Mouse (Mus musculus) neural tube, embryonic 11.5 days (tissue): ENCODE results near the gene Nrg3. TPM values are rescaled to one million over a fixed set of nuclear protein-coding genes. Genes with fewer than 3 reads are reported as not detected.

Experiments
- ATAC-seq: fragments of 200-750 bp; cut with Nextera tagmentation; 2 replicates; pipeline ENCODE4 v1.8.0; 2017; ENCODE audit warnings: moderate number of reproducible peaks, mild to moderate bottlenecking, moderate TSS enrichment, moderate library complexity; ENCODE audit not compliant: insufficient read depth, low FRiP score, low TSS enrichment
- DNase-seq: peaks from one replicate; pipeline ENCODE4 v3.0.0-alpha.2; 2015; ENCODE audit warnings: low spot score
- H3K27ac ChIP-seq: fragments of 300-500 bp; sonication (generic); 2 replicates; pipeline ENCODE4 v1.5.1; 2014; ENCODE audit warnings: low read depth, mild to moderate bottlenecking, low read length
- H3K27me3 ChIP-seq: fragments of 300-500 bp; sonication (generic); 2 replicates; pipeline ENCODE4 v1.6.1; 2014; ENCODE audit warnings: mild to moderate bottlenecking, low read length, mixed read lengths; ENCODE audit not compliant: control insufficient read depth, insufficient read depth
- H3K36me3 ChIP-seq: fragments of 300-500 bp; sonication (generic); 2 replicates; pipeline ENCODE4 v1.6.1; 2014; ENCODE audit warnings: mild to moderate bottlenecking, low read length, moderate library complexity, mixed read lengths; ENCODE audit not compliant: control insufficient read depth, insufficient read depth
- H3K4me1 ChIP-seq: fragments of 300-500 bp; sonication (generic); 2 replicates; pipeline ENCODE4 v1.6.1; 2014; ENCODE audit warnings: low read length, mixed read lengths; ENCODE audit not compliant: control insufficient read depth, insufficient read depth
- H3K4me2 ChIP-seq: fragments of 300-500 bp; sonication (generic); 2 replicates; pipeline ENCODE4 v1.6.1; 2014; ENCODE audit warnings: low read depth, mild to moderate bottlenecking, moderate library complexity
- H3K4me3 ChIP-seq: fragments of 300-500 bp; sonication (generic); 2 replicates; pipeline ENCODE4 v1.5.1; 2014; ENCODE audit warnings: low read depth, low read length
- H3K9ac ChIP-seq: fragments of 300-500 bp; sonication (generic); 2 replicates; pipeline ENCODE4 v1.6.1; 2014; ENCODE audit warnings: mild to moderate bottlenecking, low read length
- H3K9me3 ChIP-seq: fragments of 300-500 bp; sonication (generic); 2 replicates; pipeline ENCODE4 v1.6.1; 2016; ENCODE audit warnings: low read length; ENCODE audit not compliant: control insufficient read depth
- WGBS: fragments of 180-500 bp; shearing (Covaris S2); extraction: QIAGEN DNeasy Blood & Tissue Kit; methylation state at CpG from one replicate; pipeline ENCODE4 v1.1.7; 2014; 5-methylcytosine and 5-hydroxymethylcytosine counted together
- polyA plus RNA-seq: library from polyadenylated mRNA; unstranded; fragments of >200 nt; fragmentation: Nextera tagmentation; extraction: Ambion mirVana; gene quantifications from 2 replicates; pipeline ENCODE4 v1.2.1, GENCODE M21; 2014

The Nrg3 gene
- polyA plus RNA-seq, 1 experiment from 2014 or later, result 1.6 TPM

GRCm38 (mm10) chr14:39413270-39413669, 59.6 kb downstream of the Nrg3 start:
- Histone ChIP-seq H3K36me3 (no peaks in the 10 kb centered on the region), H3K27me3 (no peaks in the 10 kb centered on the region), H3K9me3 (no peaks in the 10 kb centered on the region), H3K4me1 (no peaks in the 10 kb centered on the region), H3K4me3 (no peak overlapping the region), H3K4me2 (no peak overlapping the region), H3K9ac (no peak overlapping the region), H3K27ac (no peak overlapping the region)
- ATAC-seq (no peak), DNase-seq (no peak)
- 47% methylated on average over 9 of the region's 9 CpGs for WGBS

GRCm38 (mm10) chr14:39386845-39387244, 86.0 kb downstream of the Nrg3 start:
- Histone ChIP-seq H3K36me3 (no peaks in the 10 kb centered on the region), H3K9me3 (no peaks in the 10 kb centered on the region), H3K27ac (no peak overlapping the region), H3K4me1 (no peaks in the 10 kb centered on the region), H3K9ac (no peak overlapping the region), H3K4me2 (no peak overlapping the region), H3K27me3 (no peaks in the 10 kb centered on the region), H3K4me3 (no peak overlapping the region)
- DNase-seq (no peak), ATAC-seq (no peak)

- H3K9ac ChIP-seq, result no peak overlapping the region
- ATAC-seq, result no peak
- no peaks in the 10 kb centered on the region for H3K4me1 ChIP-seq
- no peak overlapping the region for H3K4me3 ChIP-seq
- no peaks in the 10 kb centered on the region for H3K27me3 ChIP-seq
- H3K36me3 ChIP-seq, result no peaks in the 10 kb centered on the region
- H3K27ac ChIP-seq, result no peak overlapping the region
- no peak overlapping the region for H3K4me2 ChIP-seq
- no peaks in the 10 kb centered on the region for H3K9me3 ChIP-seq
- DNase-seq, result no peak
Observed at GRCm38 (mm10) chr14:39381321-39381720, 91.6 kb downstream of the Nrg3 start.

- no peaks in the 10 kb centered on the region for H3K9me3 ChIP-seq
- WGBS, result 85% methylated on average over 1 of the region's 1 CpGs
- no peaks in the 10 kb centered on the region for H3K27me3 ChIP-seq
- H3K36me3 ChIP-seq, result no peaks in the 10 kb centered on the region
- no peak overlapping the region for H3K4me2 ChIP-seq
- no peak overlapping the region for H3K27ac ChIP-seq
- no peaks in the 10 kb centered on the region for H3K4me1 ChIP-seq
- H3K4me3 ChIP-seq, result no peak overlapping the region
- no peak for ATAC-seq
- no peak overlapping the region for H3K9ac ChIP-seq
- DNase-seq, result no peak
Observed at GRCm38 (mm10) chr14:39373220-39373619, 99.7 kb downstream of the Nrg3 start.

- Histone ChIP-seq H3K4me1 (no peaks in the 10 kb centered on the region), H3K27ac (no peak overlapping the region), H3K9me3 (no peaks in the 10 kb centered on the region), H3K4me3 (no peak overlapping the region), H3K9ac (no peak overlapping the region), H3K4me2 (no peak overlapping the region), H3K36me3 (no peaks in the 10 kb centered on the region), H3K27me3 (no peaks in the 10 kb centered on the region)
- DNase-seq (no peak), ATAC-seq (no peak)
- 89% methylated on average over 2 of the region's 2 CpGs for WGBS
Observed at GRCm38 (mm10) chr14:39356251-39356650, 116.6 kb downstream of the Nrg3 start.

- Histone ChIP-seq H3K4me2 (no peak overlapping the region), H3K4me3 (no peak overlapping the region), H3K36me3 (no peaks in the 10 kb centered on the region), H3K9ac (no peak overlapping the region), H3K27ac (no peak overlapping the region), H3K9me3 (no peaks in the 10 kb centered on the region), H3K4me1 (no peaks in the 10 kb centered on the region), H3K27me3 (no peaks in the 10 kb centered on the region)
- 80% methylated on average over 4 of the region's 4 CpGs for WGBS
- DNase-seq, result no peak
- ATAC-seq, result no peak
Observed at GRCm38 (mm10) chr14:39351979-39352737, 120.7 kb downstream of the Nrg3 start.

GRCm38 (mm10) chr14:39317424-39318110, 155.3 kb downstream of the Nrg3 start:
- Histone ChIP-seq H3K27me3 (no peaks in the 10 kb centered on the region), H3K4me3 (no peak overlapping the region), H3K27ac (no peak overlapping the region), H3K9ac (no peak overlapping the region), H3K4me2 (no peak overlapping the region), H3K9me3 (no peaks in the 10 kb centered on the region), H3K36me3 (no peaks in the 10 kb centered on the region), H3K4me1 (no peaks in the 10 kb centered on the region)
- DNase-seq (no peak), ATAC-seq (no peak)
- 78% methylated on average over 4 of the region's 4 CpGs for WGBS

- H3K4me2 ChIP-seq, result no peak overlapping the region
- no peak overlapping the region for H3K27ac ChIP-seq
- no peaks in the 10 kb centered on the region for H3K9me3 ChIP-seq
- no peaks in the 10 kb centered on the region for H3K36me3 ChIP-seq
- no peak overlapping the region for H3K4me3 ChIP-seq
- H3K27me3 ChIP-seq, result no peaks in the 10 kb centered on the region
- no peak for DNase-seq
- H3K4me1 ChIP-seq, result no peaks in the 10 kb centered on the region
- no peak overlapping the region for H3K9ac ChIP-seq
- ATAC-seq, result no peak
Observed at GRCm38 (mm10) chr14:39314111-39314510, 158.8 kb downstream of the Nrg3 start.

- H3K27ac ChIP-seq, result no peak overlapping the region
- WGBS, result 91% methylated on average over 1 of the region's 1 CpGs
- ATAC-seq, result no peak
Observed at GRCm38 (mm10) chr14:39265121-39265520, 207.8 kb downstream of the Nrg3 start.

More at GRCm38 (mm10) chr14:39265121-39265520, 207.8 kb downstream of the Nrg3 start:
- Histone ChIP-seq H3K4me1 (no peaks in the 10 kb centered on the region), H3K4me2 (no peak overlapping the region), H3K4me3 (no peak overlapping the region), H3K27me3 (no peaks in the 10 kb centered on the region), H3K9ac (no peak overlapping the region), H3K9me3 (no peaks in the 10 kb centered on the region), H3K36me3 (no peaks in the 10 kb centered on the region)
- DNase-seq, result no peak
